In the genomic region with DNA sequence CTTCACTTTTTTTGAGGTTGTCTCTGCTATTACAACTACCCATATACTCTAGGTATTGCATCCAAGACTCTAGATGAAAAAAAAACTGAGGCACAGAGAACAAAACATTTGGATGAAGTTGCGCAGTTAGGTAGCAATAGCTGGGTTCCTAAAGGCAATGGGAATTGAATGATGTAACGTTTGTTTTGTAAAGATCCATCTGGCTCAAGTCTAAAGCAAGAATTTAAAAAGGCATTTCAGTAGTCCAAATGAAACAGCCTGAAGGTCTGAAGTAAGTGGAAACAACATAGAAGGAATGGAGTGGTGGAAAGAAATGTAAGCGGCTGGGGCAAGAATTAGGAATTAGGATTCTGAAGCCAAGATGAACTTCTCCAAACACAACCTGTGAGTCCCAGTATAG, we compare ENCODE assay signal across 28 mouse cellular contexts.
"Had no signal": no experiment of that assay in that cellular context is flagged by ENCODE, and none has a peak within 500 bp of the region (broad histone marks: within the 10 kb centered on the region; RNA-seq: fewer than 3 reads in every experiment).

No protein-coding gene starts in this region.

- DNase-seq: cerebellum, adult 8-10 months; cerebellum, adult 9-10 months; cerebellum, adult 9-11 months; cerebellum, postnatal 10 days; cerebellum, postnatal 14 days; cerebellum, postnatal 25 days; cerebellum, postnatal 36 days; embryo, embryonic 11 days; forebrain, postnatal 0 days; gastrocnemius, adult 2 months; gastrocnemius, postnatal 10 days; gastrocnemius, postnatal 14 days; gastrocnemius, postnatal 25 days; gastrocnemius, postnatal 36 days; heart, adult 11 months; heart, adult 18-20 months; heart, adult 2 months had no signal

- H3K27me3 ChIP-seq: embryonic facial prominence, embryonic 12.5 days; embryonic facial prominence, embryonic 13.5 days; embryonic facial prominence, embryonic 15.5 days; forebrain, embryonic 12.5 days; forebrain, embryonic 13.5 days; forebrain, embryonic 15.5 days had no signal

- H3K36me3 ChIP-seq: embryonic facial prominence, embryonic 10.5 days; embryonic facial prominence, embryonic 12.5 days; embryonic facial prominence, embryonic 13.5 days; embryonic facial prominence, embryonic 15.5 days; forebrain, embryonic 10.5 days; forebrain, embryonic 12.5 days; forebrain, embryonic 15.5 days had no signal

- ATAC-seq: forebrain, embryonic 13.5 days; forebrain, embryonic 14.5 days; forebrain, embryonic 15.5 days; forebrain, embryonic 16.5 days; forebrain, postnatal 0 days had no signal

- H3K4me1 ChIP-seq: embryonic facial prominence, embryonic 10.5 days; embryonic facial prominence, embryonic 12.5 days; embryonic facial prominence, embryonic 13.5 days; embryonic facial prominence, embryonic 15.5 days; forebrain, embryonic 10.5 days; forebrain, embryonic 12.5 days; forebrain, embryonic 13.5 days; forebrain, embryonic 15.5 days had no signal

- H3K27ac ChIP-seq: embryonic facial prominence, embryonic 10.5 days; embryonic facial prominence, embryonic 12.5 days; embryonic facial prominence, embryonic 13.5 days; embryonic facial prominence, embryonic 15.5 days; forebrain, embryonic 10.5 days; forebrain, embryonic 12.5 days; forebrain, embryonic 13.5 days; forebrain, embryonic 15.5 days; gastrocnemius, adult 2 months; heart, adult 2 months had no signal

- H3K9me3 ChIP-seq: embryonic facial prominence, embryonic 10.5 days; embryonic facial prominence, embryonic 12.5 days; embryonic facial prominence, embryonic 13.5 days; embryonic facial prominence, embryonic 15.5 days; forebrain, embryonic 10.5 days; forebrain, embryonic 12.5 days; forebrain, embryonic 13.5 days; forebrain, embryonic 15.5 days had no signal

- H3K4me2 ChIP-seq: embryonic facial prominence, embryonic 12.5 days; embryonic facial prominence, embryonic 13.5 days; embryonic facial prominence, embryonic 15.5 days; forebrain, embryonic 12.5 days; forebrain, embryonic 13.5 days; forebrain, embryonic 15.5 days had no signal

- H3K9ac ChIP-seq: embryonic facial prominence, embryonic 12.5 days; embryonic facial prominence, embryonic 13.5 days; embryonic facial prominence, embryonic 15.5 days; forebrain, embryonic 12.5 days; forebrain, embryonic 13.5 days; forebrain, embryonic 15.5 days; forebrain, postnatal 0 days had no signal

- H3K4me3 ChIP-seq: embryonic facial prominence, embryonic 10.5 days; embryonic facial prominence, embryonic 12.5 days; embryonic facial prominence, embryonic 13.5 days; embryonic facial prominence, embryonic 15.5 days; erythroblast, embryonic 14.5 days; forebrain, embryonic 10.5 days; forebrain, embryonic 12.5 days; forebrain, embryonic 13.5 days; forebrain, embryonic 15.5 days; gastrocnemius, adult 2 months; heart, adult 2 months had no signal
